8 mouse cellular contexts compared by ENCODE assay signal in genomic region chr6:48840973-48841625, GRCm38 (mm10). TPM values are rescaled to one million over a fixed set of nuclear protein-coding genes. Genes with fewer than 3 reads are reported as not detected.
DNase-seq lines count a peak whose midpoint lies in the region; ATAC-seq and TF ChIP-seq lines count a peak whose summit lies in the region.

TSS of gene Tmem176b (minus strand) at chr6:48841496.

- DNase-seq in CD4-positive, CD25-positive, alpha-beta regulatory T cell, adult 2 months (ENCODE audit: low read depth, low spot score) = peak; percentile 43
- DNase-seq in cerebellum, adult 2 months = peak; percentile 41 to 57
- peak; percentile 84 for DNase-seq in forelimb bud, embryonic 11.5 days (ENCODE audit: low read depth, low spot score)
- DNase-seq in heart, postnatal 36 days = peak; percentile 88 to 90
- DNase-seq in layer of hippocampus, adult 18-20 months (ENCODE audit: low spot score in 2 of 2) = peak; percentile 55 to 83
- DNase-seq in liver, postnatal 0 days = peak; percentile 91
- DNase-seq in thymus, adult 2 months = peak; percentile 50

- intact Hi-C loops in heart, postnatal 36 days (cut with DNase I) = loop anchor here (2.0 kb wide), 1 partner anchor 18 kb away; no protein-coding TSS in a partner anchor

- H3K9me3 ChIP-seq in liver, postnatal 0 days (ENCODE audit: low read length) = no peaks in the 10 kb centered on the region
- no peaks in the 10 kb centered on the region for H3K9me3 ChIP-seq in neural tube, embryonic 15.5 days (replicated peaks)

- no peak within 1 kb of the TSS for H3K27ac ChIP-seq in cerebellum, adult 2 months (ENCODE audit: insufficient read depth, low read length)
- peak within 1 kb of the TSS; percentile 90 for H3K27ac ChIP-seq in liver, postnatal 0 days (ENCODE audit: low read depth)
- H3K27ac ChIP-seq in neural tube, embryonic 15.5 days (replicated peaks) = peak within 1 kb of the TSS; percentile 70
- H3K27ac ChIP-seq in thymus, adult 2 months (ENCODE audit: control insufficient read depth, insufficient read depth, low read length) = peak within 1 kb of the TSS; percentile 52; the same call in 1 of the 2 replicates

- peak within 1 kb of the TSS; percentile 65 for H3K4me2 ChIP-seq in liver, postnatal 0 days (ENCODE audit: low read depth, low read length)
- peak within 1 kb of the TSS; percentile 55 for H3K4me2 ChIP-seq in neural tube, embryonic 15.5 days

- TF ChIP-seq CTCF in cerebellum, adult 2 months (IDR thresholded peaks at IDR 0.05; ENCODE audit: borderline replicate concordance, insufficient read depth, low read depth, low read length) = no peak
- no peak for TF ChIP-seq CTCF in liver, postnatal 0 days (IDR thresholded peaks at IDR 0.05; ENCODE audit: low read depth)
- TF ChIP-seq CTCF in thymus, adult 2 months (IDR thresholded peaks at IDR 0.05; ENCODE audit: borderline replicate concordance, control insufficient read depth, extremely low read depth, insufficient read depth, low read length, poor library complexity) = no peak

- no peak for TF ChIP-seq POLR2A in cerebellum, adult 2 months (IDR thresholded peaks at IDR 0.05; ENCODE audit: borderline replicate concordance, insufficient read depth, low read length)
- TF ChIP-seq POLR2A in thymus, adult 2 months (IDR thresholded peaks at IDR 0.05; ENCODE audit: control insufficient read depth, extremely low read depth, insufficient read depth, low read length, poor library complexity) = no peak

- TF ChIP-seq EP300 in liver, postnatal 0 days (IDR thresholded peaks at IDR 0.05; ENCODE audit: low read depth) = peak; percentile 7; the same call in 1 of the 2 replicates

- peaks cover 18% of the 10 kb centered on the region for H3K36me3 ChIP-seq in liver, postnatal 0 days (replicated peaks; ENCODE audit: insufficient read depth, low read length)
- H3K36me3 ChIP-seq in neural tube, embryonic 15.5 days = no peaks in the 10 kb centered on the region
- H3K36me3 ChIP-seq in thymus, adult 2 months (ENCODE audit: control insufficient read depth, insufficient read depth, low read length) = no peaks in the 10 kb centered on the region

- 26% methylated on average over 6 of the region's 6 CpGs for WGBS in cerebellum, adult 2 months
- 13% methylated on average over 6 of the region's 6 CpGs for WGBS in liver, postnatal 0 days (ENCODE audit: insufficient replicate concordance)
- WGBS in neural tube, embryonic 15.5 days = 16% methylated on average over 6 of the region's 6 CpGs
- WGBS in thymus, adult 2 months = 14% methylated on average over 6 of the region's 6 CpGs

- H3K9ac ChIP-seq in liver, postnatal 0 days (replicated peaks) = peak within 1 kb of the TSS; percentile 67
- H3K9ac ChIP-seq in neural tube, embryonic 15.5 days (replicated peaks) = peak within 1 kb of the TSS; percentile 29

- ATAC-seq in liver, postnatal 0 days = peak; percentile 95
- peak; percentile 90 for ATAC-seq in neural tube, embryonic 15.5 days (ENCODE audit: low FRiP score)

- peaks cover 4% of the 10 kb centered on the region for H3K4me1 ChIP-seq in cerebellum, adult 2 months (ENCODE audit: control insufficient read depth, insufficient read depth, low read length)
- H3K4me1 ChIP-seq in liver, postnatal 0 days (ENCODE audit: insufficient read depth) = peaks cover 13% of the 10 kb centered on the region; the same call in 1 of the 2 replicates
- H3K4me1 ChIP-seq in neural tube, embryonic 15.5 days = peaks cover 35% of the 10 kb centered on the region
- H3K4me1 ChIP-seq in thymus, adult 2 months (replicated peaks; ENCODE audit: control insufficient read depth, insufficient read depth, low read length) = peaks cover 25% of the 10 kb centered on the region

- no peaks in the 10 kb centered on the region for H3K27me3 ChIP-seq in cerebellum, adult 2 months (ENCODE audit: control insufficient read depth, insufficient read depth, low read length)
- no peaks in the 10 kb centered on the region for H3K27me3 ChIP-seq in liver, postnatal 0 days (ENCODE audit: insufficient read depth, low read length)
- no peaks in the 10 kb centered on the region for H3K27me3 ChIP-seq in neural tube, embryonic 15.5 days (replicated peaks)
- H3K27me3 ChIP-seq in thymus, adult 2 months (ENCODE audit: control insufficient read depth, insufficient read depth, low read length) = no peaks in the 10 kb centered on the region

- H3K4me3 ChIP-seq in cerebellum, adult 2 months (replicated peaks; ENCODE audit: insufficient read depth, low read depth, low read length) = peak within 1 kb of the TSS; percentile 2
- H3K4me3 ChIP-seq in liver, postnatal 0 days (ENCODE audit: low read depth, low read length) = peak within 1 kb of the TSS; percentile 53
- H3K4me3 ChIP-seq in neural tube, embryonic 15.5 days (replicated peaks) = peak within 1 kb of the TSS; percentile 38
- H3K4me3 ChIP-seq in thymus, adult 2 months (ENCODE audit: control insufficient read depth, insufficient read depth, low read length) = peak within 1 kb of the TSS; percentile 48

RNA-seq across cellular contexts. Expression of gene Tmem176b, which starts in this region (rescaled TPM):
- polyA plus RNA-seq in cerebellum, adult 2 months (2012; rRNA removed) = 48.7 and 54.4 TPM in 2 replicates
- total RNA-seq in heart, postnatal 36 days (2021) = 10 to 100 TPM; 53.6 to 55.3 TPM
- total RNA-seq in layer of hippocampus, adult 18-20 months (2021) = 10 to 100 TPM; 58.5 to 61.2 TPM
- 255 and 270 TPM in 2 replicates for polyA plus RNA-seq in liver, postnatal 0 days (2015; fragmentation: Nextera tagmentation; extraction: Ambion mirVana)
- 133 and 182 TPM in 2 replicates for polyA plus RNA-seq in neural tube, embryonic 15.5 days (2015; fragmentation: Nextera tagmentation; extraction: Ambion mirVana)
- 206 and 265 TPM in 2 replicates for polyA plus RNA-seq in thymus, adult 2 months (2012; rRNA removed)

Comparison
In these comparisons a context has a peak if more than half of its experiments do, and no peak if none do; other contexts are left out.
1. H3K4me3 ChIP-seq: peak in every context shown above with its lines; median percentile 53 in liver, postnatal 0 days; 48 in thymus, adult 2 months; 38 in neural tube, embryonic 15.5 days; 2 in cerebellum, adult 2 months.